Mouse (Mus musculus): Measurements from ENCODE around the gene Olfr1129. TPM values are rescaled to one million over a fixed set of nuclear protein-coding genes. Genes with fewer than 3 reads are reported as not detected.
"Not testable (repeated sequence)": the region's sequence is repeated elsewhere in the genome, so short reads cannot be mapped to it uniquely, and the experiment has no call there.

Gene Olfr1129
- not detected in 2 replicates for polyA plus RNA-seq (2014; fragmentation: Nextera tagmentation; extraction: Ambion mirVana)

DNA sequence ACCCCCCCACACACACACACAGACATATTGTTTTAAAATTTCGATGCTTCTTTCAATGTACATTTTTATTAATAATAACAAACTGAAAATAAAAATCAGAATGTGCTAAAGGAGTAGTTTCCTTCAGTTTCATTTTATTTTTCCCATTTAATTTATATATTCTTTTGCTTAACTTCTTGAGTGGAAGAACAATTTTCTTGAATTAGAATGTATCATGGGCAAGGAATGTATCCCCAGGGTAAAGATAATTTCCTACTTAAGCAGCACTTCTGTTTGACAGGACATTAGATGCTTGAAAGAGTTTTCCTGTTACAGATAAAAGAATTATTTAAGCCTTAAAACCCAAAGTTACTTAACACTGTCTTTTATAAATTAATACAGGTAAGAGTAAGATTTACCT lies at the start of gene Olfr1129:
Gene Olfr1129, plus strand, starts transcription at position 301 of the 400 bp plus-strand sequence.
- ATAC-seq (ENCODE audit: insufficient number of reproducible peaks, insufficient read depth, low FRiP score, low read depth); H3K27ac ChIP-seq (ENCODE audit: low read length); H3K9me3 ChIP-seq (ENCODE audit: control insufficient read depth, low read depth, low read length); H3K27me3 ChIP-seq (ENCODE audit: control insufficient read depth, insufficient read depth, low read length); H3K4me2 ChIP-seq (replicated peaks; ENCODE audit: low read depth, low read length); H3K4me3 ChIP-seq (ENCODE audit: low read depth, low read length); H3K9ac ChIP-seq (replicated peaks; ENCODE audit: low read depth, low read length); H3K36me3 ChIP-seq (ENCODE audit: control insufficient read depth, insufficient read depth, low read length); H3K4me1 ChIP-seq (ENCODE audit: control insufficient read depth, insufficient read depth, low read length): not testable (repeated sequence)
- 71% methylated on average over 1 of the region's 1 CpGs for WGBS

DNA sequence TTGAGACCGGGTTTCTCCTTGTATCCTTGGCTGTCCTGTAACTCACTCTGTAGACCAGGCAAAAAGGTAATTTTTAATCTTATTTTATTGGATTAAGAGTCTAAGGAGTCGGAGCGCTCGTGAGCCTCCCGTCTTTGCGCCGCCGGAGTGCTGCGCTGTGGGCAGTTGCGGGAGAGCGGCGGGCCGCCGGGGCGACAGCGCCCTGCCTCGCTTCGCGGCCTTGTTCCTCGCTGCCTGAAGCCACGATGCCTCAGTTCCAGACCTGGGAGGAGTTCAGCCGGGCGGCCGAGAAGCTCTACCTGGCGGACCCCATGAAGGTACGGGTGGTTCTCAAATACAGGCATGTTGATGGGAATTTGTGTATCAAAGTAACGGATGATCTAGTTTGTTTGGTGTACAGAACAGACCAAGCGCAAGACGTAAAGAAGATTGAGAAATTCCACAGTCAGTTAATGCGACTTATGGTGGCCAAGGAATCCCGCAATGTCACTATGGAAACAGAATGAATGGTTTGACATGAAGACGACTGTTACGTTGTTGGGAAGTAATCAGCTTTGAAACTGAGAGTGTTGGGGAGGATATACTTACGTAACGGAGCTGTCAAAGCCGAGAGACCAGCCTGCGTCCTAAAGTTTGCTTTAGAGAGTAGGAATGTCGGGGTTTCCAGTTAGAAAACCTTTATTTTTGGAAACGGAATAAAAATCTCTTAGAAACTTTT lies 47.6 kb upstream of the Olfr1129 start:
- H3K4me2 ChIP-seq (replicated peaks; ENCODE audit: low read depth, low read length) = peak overlapping the region; percentile 16; the same call in 1 of the 2 replicates
- H3K36me3 ChIP-seq (ENCODE audit: control insufficient read depth, insufficient read depth, low read length); H3K9me3 ChIP-seq (ENCODE audit: control insufficient read depth, low read depth, low read length); H3K9ac ChIP-seq (replicated peaks; ENCODE audit: low read depth, low read length); H3K4me3 ChIP-seq (ENCODE audit: low read depth, low read length); H3K27ac ChIP-seq (ENCODE audit: low read length); H3K4me1 ChIP-seq (ENCODE audit: control insufficient read depth, insufficient read depth, low read length); H3K27me3 ChIP-seq (ENCODE audit: control insufficient read depth, insufficient read depth, low read length): not testable (repeated sequence)
- peak; percentile 28; the same call in 1 of the 2 replicates for ATAC-seq (ENCODE audit: insufficient number of reproducible peaks, insufficient read depth, low FRiP score, low read depth)
- WGBS = 39% methylated on average over 38 of the region's 39 CpGs

DNA sequence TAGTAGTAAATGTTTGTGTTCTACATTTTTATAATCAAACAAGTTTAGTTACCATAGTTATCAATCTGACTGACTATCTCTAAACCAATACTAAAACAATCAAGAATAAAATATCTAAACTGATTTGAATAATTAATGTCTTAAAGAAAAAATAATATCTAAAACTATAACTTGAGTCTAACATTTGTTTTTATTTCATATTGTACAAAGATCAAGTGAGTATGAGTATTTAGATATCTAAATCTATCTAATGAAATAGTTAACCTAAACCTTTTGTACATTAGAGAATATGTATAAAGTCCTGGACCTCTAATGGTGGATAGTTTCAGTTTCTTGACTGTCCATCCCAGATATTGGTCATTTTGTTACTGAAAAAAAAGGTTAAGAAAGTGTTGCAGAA lies 42.2 kb upstream of the Olfr1129 start, which contains the start of gene Olfr153:
Gene Olfr153, plus strand, starts transcription at position 301 of the 400 bp plus-strand sequence.
- no peak for ATAC-seq (ENCODE audit: insufficient number of reproducible peaks, insufficient read depth, low FRiP score, low read depth)
- no peaks in the 10 kb centered on the region for H3K36me3 ChIP-seq (ENCODE audit: control insufficient read depth, insufficient read depth, low read length)
- H3K27ac ChIP-seq (ENCODE audit: low read length) = no peak within 1 kb of the TSS
- no peak within 1 kb of the TSS for H3K4me2 ChIP-seq (replicated peaks; ENCODE audit: low read depth, low read length)
- no peak within 1 kb of the TSS for H3K4me3 ChIP-seq (ENCODE audit: low read depth, low read length)
- H3K27me3 ChIP-seq (ENCODE audit: control insufficient read depth, insufficient read depth, low read length) = no peaks in the 10 kb centered on the region
- H3K4me1 ChIP-seq (ENCODE audit: control insufficient read depth, insufficient read depth, low read length) = no peaks in the 10 kb centered on the region
- no peaks in the 10 kb centered on the region for H3K9me3 ChIP-seq (ENCODE audit: control insufficient read depth, low read depth, low read length)
- H3K9ac ChIP-seq (replicated peaks; ENCODE audit: low read depth, low read length) = no peak within 1 kb of the TSS

DNA sequence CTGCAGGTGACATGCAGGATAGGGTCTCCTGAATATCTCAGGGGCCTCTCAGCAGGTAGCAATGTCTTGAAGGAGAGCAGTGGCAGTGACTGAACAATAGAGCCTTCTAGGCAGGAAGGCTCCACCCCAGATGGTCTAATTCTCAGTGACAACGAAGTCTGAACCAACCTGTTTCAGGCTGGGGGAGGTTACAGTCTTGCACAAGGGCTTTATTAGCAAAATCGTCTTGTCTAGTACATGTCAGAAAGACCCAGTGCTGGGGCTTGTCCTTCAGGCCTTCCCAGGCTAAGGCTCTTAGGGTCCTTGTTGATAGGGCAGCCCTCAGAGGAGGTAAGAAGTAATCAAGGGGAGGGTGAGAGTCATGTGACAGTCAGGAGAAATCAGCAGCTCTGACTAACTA lies 38.9 kb upstream of the Olfr1129 start:
- Histone ChIP-seq H3K4me1 (ENCODE audit: control insufficient read depth, insufficient read depth, low read length) (no peaks in the 10 kb centered on the region), H3K27me3 (ENCODE audit: control insufficient read depth, insufficient read depth, low read length) (no peaks in the 10 kb centered on the region), H3K4me2 (replicated peaks; ENCODE audit: low read depth, low read length) (no peak overlapping the region), H3K9ac (replicated peaks; ENCODE audit: low read depth, low read length) (no peak overlapping the region), H3K9me3 (ENCODE audit: control insufficient read depth, low read depth, low read length) (no peaks in the 10 kb centered on the region), H3K27ac (ENCODE audit: low read length) (no peak overlapping the region), H3K36me3 (ENCODE audit: control insufficient read depth, insufficient read depth, low read length) (no peaks in the 10 kb centered on the region), H3K4me3 (ENCODE audit: low read depth, low read length) (no peak overlapping the region)
- ATAC-seq (ENCODE audit: insufficient number of reproducible peaks, insufficient read depth, low FRiP score, low read depth) = no peak
- WGBS = 64% methylated on average over 2 of the region's 2 CpGs

DNA sequence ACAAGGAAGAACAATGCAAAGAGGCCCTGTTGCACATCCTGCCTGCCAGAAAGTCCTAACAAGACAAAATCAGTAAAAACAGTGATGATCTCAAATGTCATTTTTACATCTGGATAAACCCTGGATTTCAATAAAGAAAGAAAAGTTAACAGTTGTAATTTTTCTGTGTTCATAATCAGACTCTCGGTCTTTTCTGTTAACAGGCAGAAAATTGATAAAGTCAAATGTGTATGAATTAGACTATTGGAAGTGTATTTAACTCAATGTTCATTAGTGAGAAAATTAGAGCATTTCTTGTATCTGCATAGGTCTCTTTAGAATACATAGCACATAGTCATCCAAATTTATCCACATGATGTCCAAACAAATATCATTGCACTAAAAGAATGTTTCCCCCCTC lies 28.3 kb upstream of the Olfr1129 start, which contains the start of gene Olfr1128:
Gene Olfr1128, minus strand, starts transcription at position 101 of the 400 bp plus-strand sequence.
- 94% methylated on average over 1 of the region's 1 CpGs for WGBS
- no peak within 1 kb of the TSS for H3K4me3 ChIP-seq (ENCODE audit: low read depth, low read length)

DNA sequence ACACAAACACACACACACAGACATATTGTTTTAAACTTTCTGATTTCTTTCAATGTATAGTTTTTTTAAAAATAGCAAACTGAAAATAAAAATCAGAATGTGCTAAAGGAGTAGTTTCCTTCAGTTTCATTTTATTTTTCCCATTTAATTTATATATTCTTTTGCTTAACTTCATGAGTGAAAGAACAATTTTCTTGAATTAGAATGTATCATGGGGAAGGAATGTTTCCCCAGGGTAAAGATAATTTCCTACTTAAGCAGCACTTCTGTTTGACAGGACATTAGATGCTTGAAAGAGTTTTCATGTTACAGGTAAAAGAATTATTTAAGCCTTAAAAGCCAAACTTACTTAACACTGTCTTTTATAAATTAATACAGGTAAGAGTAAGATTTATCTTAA lies 32.2 kb downstream of the Olfr1129 start, which contains the start of gene Olfr1130:
Gene Olfr1130, plus strand, starts transcription at position 301 of the 400 bp plus-strand sequence.
- H3K4me2 ChIP-seq (replicated peaks; ENCODE audit: low read depth, low read length) = not testable (repeated sequence)

More for the DNA sequence above, 28.3 kb upstream of the Olfr1129 start, which contains the start of gene Olfr1128:
- Histone ChIP-seq H3K27ac (ENCODE audit: low read length) (no peak within 1 kb of the TSS), H3K27me3 (ENCODE audit: control insufficient read depth, insufficient read depth, low read length) (no peaks in the 10 kb centered on the region), H3K9ac (replicated peaks; ENCODE audit: low read depth, low read length) (no peak within 1 kb of the TSS), H3K4me1 (ENCODE audit: control insufficient read depth, insufficient read depth, low read length) (no peaks in the 10 kb centered on the region), H3K36me3 (ENCODE audit: control insufficient read depth, insufficient read depth, low read length) (no peaks in the 10 kb centered on the region), H3K4me2 (replicated peaks; ENCODE audit: low read depth, low read length) (no peak within 1 kb of the TSS), H3K9me3 (ENCODE audit: control insufficient read depth, low read depth, low read length) (no peaks in the 10 kb centered on the region)
- ATAC-seq (ENCODE audit: insufficient number of reproducible peaks, insufficient read depth, low FRiP score, low read depth) = no peak

DNA sequence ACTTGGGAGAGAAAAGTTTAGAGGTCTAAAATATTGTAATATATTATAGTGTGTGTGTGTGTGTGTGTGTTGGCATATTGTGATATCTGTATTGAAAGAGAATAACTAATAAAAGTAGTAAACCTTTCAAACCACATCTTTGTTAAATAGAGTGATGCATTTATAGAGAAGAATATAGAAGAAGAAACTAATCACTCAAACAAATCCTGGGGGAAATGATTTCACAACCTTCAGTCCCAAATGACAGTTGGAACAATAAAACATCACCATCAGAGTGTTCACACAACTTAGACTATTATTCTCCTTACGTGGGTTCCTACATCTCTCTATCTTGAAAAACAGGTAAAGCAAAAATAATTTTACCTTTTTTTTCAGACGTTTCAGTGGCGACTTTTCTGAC lies 53.1 kb downstream of the Olfr1129 start, which contains the start of gene Olfr1131:
Gene Olfr1131, plus strand, starts transcription at position 301 of the 400 bp plus-strand sequence.
- Histone ChIP-seq H3K4me2 (replicated peaks; ENCODE audit: low read depth, low read length) (no peak within 1 kb of the TSS), H3K9me3 (ENCODE audit: control insufficient read depth, low read depth, low read length) (no peaks in the 10 kb centered on the region), H3K4me3 (ENCODE audit: low read depth, low read length) (no peak within 1 kb of the TSS), H3K36me3 (ENCODE audit: control insufficient read depth, insufficient read depth, low read length) (no peaks in the 10 kb centered on the region), H3K4me1 (ENCODE audit: control insufficient read depth, insufficient read depth, low read length) (no peaks in the 10 kb centered on the region), H3K9ac (replicated peaks; ENCODE audit: low read depth, low read length) (no peak within 1 kb of the TSS), H3K27me3 (ENCODE audit: control insufficient read depth, insufficient read depth, low read length) (no peaks in the 10 kb centered on the region), H3K27ac (ENCODE audit: low read length) (no peak within 1 kb of the TSS)
- 68% methylated on average over 3 of the region's 3 CpGs for WGBS
- no peak for ATAC-seq (ENCODE audit: insufficient number of reproducible peaks, insufficient read depth, low FRiP score, low read depth)

More for the DNA sequence above, 32.2 kb downstream of the Olfr1129 start, which contains the start of gene Olfr1130:
- not testable (repeated sequence) for ATAC-seq (ENCODE audit: insufficient number of reproducible peaks, insufficient read depth, low FRiP score, low read depth); H3K27ac ChIP-seq (ENCODE audit: low read length); H3K9me3 ChIP-seq (ENCODE audit: control insufficient read depth, low read depth, low read length); H3K36me3 ChIP-seq (ENCODE audit: control insufficient read depth, insufficient read depth, low read length); H3K4me3 ChIP-seq (ENCODE audit: low read depth, low read length); H3K27me3 ChIP-seq (ENCODE audit: control insufficient read depth, insufficient read depth, low read length); H3K9ac ChIP-seq (replicated peaks; ENCODE audit: low read depth, low read length); H3K4me1 ChIP-seq (ENCODE audit: control insufficient read depth, insufficient read depth, low read length)
